Mouse (Mus musculus) hindbrain, postnatal 0 days (tissue): ENCODE measurements at regions not wholly inside any gene's neighbourhood (a gene's known extent, or its start where the extent isn't known, plus 50 kb on each side); places are given as distances from the start of the nearest gene placed in this dataset.
"Not testable (repeated sequence)": the region's sequence is repeated elsewhere in the genome, so short reads cannot be mapped to it uniquely, and the experiment has no call there.

ENCODE experiments used
- ATAC-seq: fragments of 200-750 bp; cut with Nextera tagmentation; 2 replicates; pipeline ENCODE4 v1.8.0; 2017; ENCODE audit warnings: mild to moderate bottlenecking, moderate TSS enrichment, moderate library complexity
- DNase-seq: peaks from one replicate; pipeline ENCODE4 v3.0.0-alpha.2; 2015; ENCODE audit warnings: low spot score
- H3K27ac ChIP-seq: fragments of 300-500 bp; sonication (generic); 2 replicates; pipeline ENCODE4 v1.5.1; 2014; ENCODE audit warnings: mild to moderate bottlenecking
- H3K27me3 ChIP-seq: fragments of 300-500 bp; sonication (generic); 2 replicates; pipeline ENCODE4 v1.6.1; 2014; ENCODE audit warnings: low read length, mixed read lengths; ENCODE audit not compliant: insufficient read depth
- H3K36me3 ChIP-seq: fragments of 300-500 bp; sonication (generic); 2 replicates; pipeline ENCODE4 v1.6.1; 2014; ENCODE audit warnings: low read length, mixed read lengths; ENCODE audit not compliant: insufficient read depth
- H3K4me1 ChIP-seq: fragments of 300-500 bp; sonication (generic); 2 replicates; pipeline ENCODE4 v1.6.1; 2014; ENCODE audit warnings: antibody characterized with exemption, low read length, mixed read lengths; ENCODE audit not compliant: insufficient read depth
- H3K4me2 ChIP-seq: fragments of 300-500 bp; sonication (generic); 2 replicates; pipeline ENCODE4 v1.6.1; 2014; ENCODE audit warnings: low read depth, mild to moderate bottlenecking, low read length, moderate library complexity, mixed read lengths
- H3K4me3 ChIP-seq: fragments of 300-500 bp; sonication (generic); 2 replicates; pipeline ENCODE4 v1.5.1; 2014; ENCODE audit warnings: low read length
- H3K9ac ChIP-seq: fragments of 300-500 bp; sonication (generic); replicated peaks from 2 replicates; pipeline ENCODE4 v1.6.1; 2014; ENCODE audit warnings: mild to moderate bottlenecking, low read length, moderate library complexity, mixed read lengths
- H3K9me3 ChIP-seq: fragments of 300-500 bp; sonication (generic); 2 replicates; pipeline ENCODE4 v1.6.1; 2016; ENCODE audit warnings: low read length, mixed read lengths
- CTCF ChIP-seq: IDR thresholded peaks from 2 replicates; pipeline ENCODE4 v1.5.1; 2016; ENCODE audit warnings: antibody characterized with exemption, control low read depth, low read depth
- WGBS: fragments of 180-500 bp; shearing (Covaris S2); extraction: QIAGEN DNeasy Blood & Tissue Kit; methylation state at CpG from one replicate; pipeline ENCODE4 v1.1.7; 2014; 5-methylcytosine and 5-hydroxymethylcytosine counted together

DNA sequence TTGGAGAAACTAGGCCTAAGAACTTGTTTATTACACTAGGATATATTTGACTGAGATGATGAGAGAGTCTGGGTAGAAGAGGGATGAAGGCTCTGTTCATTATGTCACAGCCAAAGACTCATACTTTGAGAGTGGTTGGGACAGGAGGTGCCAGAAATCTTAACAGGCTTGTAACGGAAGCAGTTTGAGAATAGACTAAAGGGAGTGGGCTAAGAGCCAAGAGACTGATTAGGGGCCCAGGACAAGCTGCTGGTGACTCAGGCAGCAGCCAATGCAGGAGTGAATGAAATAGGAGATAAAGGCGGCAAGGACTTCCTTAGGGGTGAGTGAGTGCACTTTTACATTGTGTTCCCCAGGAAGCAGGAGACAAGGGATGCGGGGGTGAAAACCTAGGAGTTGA, 127.2 kb upstream of the Dpp6 start:
- DNase-seq (peak; percentile 5), ATAC-seq (no peak)
- no peak overlapping the region for H3K4me3 ChIP-seq
- H3K27me3 ChIP-seq: no peaks in the 10 kb centered on the region
- TF ChIP-seq CTCF: no peak
- no peak overlapping the region for H3K9ac ChIP-seq
- H3K4me1 ChIP-seq: no peaks in the 10 kb centered on the region
- H3K9me3 ChIP-seq: no peaks in the 10 kb centered on the region
- no peak overlapping the region for H3K27ac ChIP-seq
- WGBS: 37% methylated on average over 3 of the region's 3 CpGs
- no peaks in the 10 kb centered on the region for H3K36me3 ChIP-seq
- H3K4me2 ChIP-seq: no peak overlapping the region

DNA sequence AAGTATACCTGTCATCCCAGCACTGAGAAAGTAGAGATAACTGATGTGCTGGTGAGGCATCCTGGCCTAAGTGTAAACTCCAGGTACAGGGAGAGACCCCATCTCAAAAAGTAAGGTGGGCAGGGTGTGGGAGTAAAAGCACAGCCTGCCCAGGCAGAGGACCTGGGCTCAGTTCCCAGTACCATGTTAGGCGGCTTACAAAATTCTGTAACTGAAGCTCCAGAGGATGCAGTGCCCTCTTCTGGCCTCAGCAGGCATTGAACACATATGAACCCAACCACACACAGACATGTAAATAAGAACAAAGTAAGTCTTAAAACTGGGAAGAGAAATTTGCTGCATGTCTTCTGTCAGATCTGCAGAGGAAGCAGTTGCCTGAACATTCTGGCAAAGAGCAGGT, 125.9 kb upstream of the Dpp6 start:
- no peaks in the 10 kb centered on the region for H3K9me3 ChIP-seq
- H3K36me3 ChIP-seq: no peaks in the 10 kb centered on the region
- no peak overlapping the region for H3K4me2 ChIP-seq
- no peaks in the 10 kb centered on the region for H3K27me3 ChIP-seq
- DNase-seq (no peak), ATAC-seq (no peak)
- no peak overlapping the region for H3K9ac ChIP-seq
- H3K27ac ChIP-seq: no peak overlapping the region
- no peaks in the 10 kb centered on the region for H3K4me1 ChIP-seq
- no peak for TF ChIP-seq CTCF
- no peak overlapping the region for H3K4me3 ChIP-seq
- WGBS: 93% methylated on average over 1 of the region's 1 CpGs

DNA sequence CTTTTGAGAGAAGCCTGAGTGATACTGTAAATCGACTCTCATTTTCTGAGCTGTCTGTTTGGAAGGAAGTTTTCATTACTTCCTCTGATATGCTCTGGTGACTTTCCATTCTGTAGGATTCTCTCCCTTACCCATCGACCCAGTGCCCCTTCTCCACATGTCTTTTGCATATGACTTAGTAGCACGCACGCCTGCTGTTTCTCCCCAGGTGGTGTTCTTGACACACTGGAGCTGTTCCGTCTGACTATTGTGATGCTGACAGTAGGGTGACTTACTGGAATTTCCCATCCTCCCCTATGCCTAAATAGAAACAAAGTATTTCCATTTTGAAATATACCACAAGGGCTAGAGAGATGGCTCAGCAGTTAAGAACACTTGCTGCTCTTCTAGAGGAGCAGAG, 125.0 kb upstream of the Dpp6 start:
- H3K36me3 ChIP-seq: no peaks in the 10 kb centered on the region
- no peaks in the 10 kb centered on the region for H3K9me3 ChIP-seq
- no peak for ATAC-seq
- H3K4me1 ChIP-seq: no peaks in the 10 kb centered on the region
- no peak overlapping the region for H3K4me3 ChIP-seq
- no peak overlapping the region for H3K4me2 ChIP-seq
- no peak for DNase-seq
- H3K27ac ChIP-seq: no peak overlapping the region
- 19% methylated on average over 5 of the region's 5 CpGs for WGBS
- no peaks in the 10 kb centered on the region for H3K27me3 ChIP-seq
- H3K9ac ChIP-seq: no peak overlapping the region
- TF ChIP-seq CTCF: no peak

DNA sequence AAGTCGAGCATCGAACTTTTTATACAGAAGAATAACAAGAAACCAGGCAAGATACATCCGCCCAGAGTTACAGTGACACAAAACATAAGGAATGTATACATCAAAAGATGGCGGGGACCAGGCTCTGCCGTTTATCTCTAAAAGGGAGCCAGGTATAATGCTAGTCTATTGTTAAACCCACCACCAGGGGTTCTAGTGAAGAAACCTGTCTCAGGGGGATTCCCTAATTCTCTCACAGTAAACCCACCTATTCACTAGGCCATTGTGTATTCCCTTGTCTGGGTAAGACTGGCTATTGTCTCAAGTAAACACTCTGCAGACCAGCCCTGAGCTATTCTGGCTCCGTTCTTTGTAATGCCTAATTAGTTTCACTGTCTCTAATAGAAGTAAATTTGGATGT, 113.4 kb upstream of the Dpp6 start:
- H3K4me3 ChIP-seq, H3K9me3 ChIP-seq, H3K36me3 ChIP-seq, DNase-seq, ATAC-seq, H3K4me1 ChIP-seq, H3K27me3 ChIP-seq, H3K9ac ChIP-seq, H3K4me2 ChIP-seq, H3K27ac ChIP-seq: not testable (repeated sequence)
- 69% methylated on average over 6 of the region's 6 CpGs for WGBS

DNA sequence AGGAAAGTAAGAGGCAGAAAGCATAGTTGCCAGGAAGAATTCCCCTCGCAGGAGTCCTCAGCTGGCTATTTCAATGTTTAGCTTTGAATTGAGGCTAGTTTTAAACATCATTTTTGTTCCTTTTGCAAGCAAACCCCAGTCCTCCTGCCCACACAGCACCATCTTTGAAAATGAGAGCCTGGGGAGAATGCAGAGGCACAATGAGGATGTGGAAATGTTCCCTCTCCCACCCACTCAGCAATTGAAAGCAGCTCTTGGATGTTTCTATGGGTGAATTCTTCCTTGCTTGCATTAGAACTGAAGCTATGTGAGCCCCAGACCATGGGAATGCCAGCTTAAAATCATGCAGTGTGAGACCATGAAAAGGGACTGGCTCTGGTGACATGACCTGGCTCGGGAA, 109.3 kb upstream of the Dpp6 start:
- no peak overlapping the region for H3K9ac ChIP-seq
- H3K4me2 ChIP-seq: no peak overlapping the region
- no peak for ATAC-seq
- H3K4me3 ChIP-seq: no peak overlapping the region
- no peak for DNase-seq
- H3K27me3 ChIP-seq: no peaks in the 10 kb centered on the region
- no peak overlapping the region for H3K27ac ChIP-seq
- no peak for TF ChIP-seq CTCF
- WGBS: 77% methylated on average over 2 of the region's 2 CpGs
- no peaks in the 10 kb centered on the region for H3K9me3 ChIP-seq
- H3K36me3 ChIP-seq: no peaks in the 10 kb centered on the region
- no peaks in the 10 kb centered on the region for H3K4me1 ChIP-seq

DNA sequence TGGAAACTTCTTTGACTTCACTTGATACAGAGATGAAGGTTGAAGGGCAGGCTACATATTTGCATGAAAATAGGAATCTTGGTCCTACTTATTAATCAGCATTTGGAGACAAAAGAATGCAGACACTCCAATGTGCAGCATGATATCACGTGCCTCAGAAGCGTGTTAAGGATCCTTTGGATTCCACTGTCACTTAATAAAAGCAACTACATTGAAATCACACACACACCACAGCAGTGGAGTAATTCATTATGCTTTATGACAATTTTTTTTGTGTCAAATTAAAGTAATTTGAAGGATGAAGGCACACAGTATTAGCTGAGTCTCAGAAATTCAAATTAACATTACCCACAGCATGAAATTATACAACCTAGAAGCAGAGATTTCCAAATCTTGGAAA, 92.5 kb upstream of the Dpp6 start:
- DNase-seq: no peak
- WGBS: 45% methylated on average over 2 of the region's 2 CpGs
- Histone ChIP-seq H3K9ac (no peak overlapping the region), H3K4me3 (no peak overlapping the region), H3K9me3 (no peaks in the 10 kb centered on the region), H3K4me1 (no peaks in the 10 kb centered on the region), H3K27ac (no peak overlapping the region), H3K36me3 (no peaks in the 10 kb centered on the region), H3K27me3 (no peaks in the 10 kb centered on the region), H3K4me2 (no peak overlapping the region)
- no peak for TF ChIP-seq CTCF
- no peak for ATAC-seq

DNA sequence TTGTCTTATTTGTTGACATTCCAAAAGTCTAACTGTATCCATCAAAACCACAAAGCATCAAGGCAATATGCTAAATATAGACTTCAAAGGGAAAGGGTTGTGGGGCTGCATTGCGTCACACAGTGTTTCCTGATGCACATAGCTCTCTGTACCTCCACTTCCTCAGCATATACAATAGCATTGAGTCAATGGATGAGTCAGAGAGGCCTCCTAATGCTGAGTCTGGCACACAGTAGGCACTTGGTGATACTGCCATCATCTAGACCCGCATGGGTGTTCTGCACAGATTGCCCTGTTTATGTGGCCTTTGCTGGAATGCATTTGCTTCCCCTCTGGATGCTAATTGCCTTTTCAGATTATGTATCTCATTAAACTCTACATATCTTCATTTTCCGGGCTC, 91.0 kb upstream of the Dpp6 start:
- no peak for TF ChIP-seq CTCF
- Histone ChIP-seq H3K4me1 (no peaks in the 10 kb centered on the region), H3K4me3 (no peak overlapping the region), H3K27me3 (no peaks in the 10 kb centered on the region), H3K27ac (no peak overlapping the region), H3K9me3 (no peaks in the 10 kb centered on the region), H3K4me2 (no peak overlapping the region), H3K9ac (no peak overlapping the region), H3K36me3 (no peaks in the 10 kb centered on the region)
- WGBS: 73% methylated on average over 3 of the region's 3 CpGs
- no peak for ATAC-seq
- no peak for DNase-seq

DNA sequence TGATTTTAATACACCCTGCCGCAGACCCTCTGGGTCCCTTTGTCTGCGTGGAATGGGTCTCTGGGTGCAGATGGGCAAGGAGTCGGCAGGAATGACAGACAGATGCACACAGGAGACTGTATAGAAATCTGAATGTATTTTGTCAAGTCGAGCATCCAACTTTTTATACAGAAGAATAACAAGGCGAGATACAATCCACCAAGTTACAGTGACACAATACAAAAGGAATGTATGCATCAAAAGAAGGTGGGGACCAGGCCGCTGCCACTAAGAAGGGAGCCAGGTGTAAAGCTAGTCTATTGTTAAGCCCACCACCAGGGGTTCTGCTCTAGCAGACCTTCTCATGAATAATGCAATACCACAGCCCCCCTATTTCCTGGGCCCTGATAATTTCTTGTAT, 65.8 kb upstream of the Dpp6 start:
- ATAC-seq, DNase-seq, H3K36me3 ChIP-seq, H3K9me3 ChIP-seq, H3K4me3 ChIP-seq, H3K27me3 ChIP-seq, H3K4me1 ChIP-seq, H3K4me2 ChIP-seq, H3K27ac ChIP-seq, H3K9ac ChIP-seq: not testable (repeated sequence)
- 71% methylated on average over 6 of the region's 6 CpGs for WGBS

DNA sequence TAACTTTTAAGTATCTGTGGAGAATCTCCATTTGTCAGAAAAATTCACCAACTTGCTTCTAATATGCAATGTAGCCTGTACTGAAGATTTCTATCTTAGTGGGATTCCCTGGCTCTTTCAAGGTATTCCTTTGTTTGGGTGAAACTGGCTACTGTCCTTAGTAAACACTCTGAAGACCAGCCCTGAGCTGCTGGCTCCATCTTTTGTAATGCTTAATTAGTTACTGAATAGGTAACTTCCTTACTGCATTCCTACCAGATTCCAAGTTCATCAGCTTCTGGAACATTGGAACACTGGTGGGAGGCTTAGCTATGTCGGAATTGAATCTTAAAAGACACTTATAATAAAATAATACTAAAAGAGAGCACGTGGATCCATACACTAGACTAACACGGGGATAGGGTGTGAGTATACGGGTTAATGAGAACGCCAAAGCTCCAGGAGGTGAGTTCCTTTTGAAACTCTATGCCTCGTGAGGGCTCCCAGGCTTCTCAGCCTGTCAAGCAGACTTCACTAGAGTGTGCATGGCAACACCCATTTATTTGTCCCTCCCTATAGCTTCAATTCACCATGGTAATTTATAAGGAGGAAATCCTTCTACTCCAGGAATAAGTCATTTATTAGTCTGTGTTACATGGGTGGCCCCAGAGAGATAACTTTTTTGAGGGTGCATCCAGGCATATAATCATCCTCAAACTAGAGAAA, 65.2 kb upstream of the Dpp6 start:
- not testable (repeated sequence) for H3K27ac ChIP-seq, DNase-seq, H3K9me3 ChIP-seq, H3K4me1 ChIP-seq, H3K9ac ChIP-seq, H3K27me3 ChIP-seq, H3K4me3 ChIP-seq, H3K36me3 ChIP-seq, ATAC-seq, H3K4me2 ChIP-seq
- WGBS: 65% methylated on average over 6 of the region's 6 CpGs

DNA sequence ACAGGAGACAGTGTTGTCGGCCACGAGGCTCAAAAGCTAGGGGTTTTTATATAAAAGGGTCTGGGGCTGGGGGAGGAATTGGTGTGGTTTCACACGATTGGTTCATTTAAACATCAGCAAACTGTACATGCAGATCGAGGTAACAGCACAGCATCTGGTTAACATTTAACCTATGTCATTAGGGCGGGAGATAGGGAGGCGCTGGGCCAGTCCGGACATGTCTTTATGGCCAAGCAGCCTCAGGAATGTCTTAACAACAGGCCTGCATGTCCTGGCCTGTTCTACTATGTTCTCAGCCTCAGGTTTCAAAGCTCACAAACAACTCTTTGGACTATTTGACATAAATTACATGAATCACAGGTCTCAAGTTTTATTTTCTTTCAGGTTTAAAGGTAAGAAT, 62.9 kb upstream of the Dpp6 start:
- not testable (repeated sequence) for ATAC-seq
- 82% methylated on average over 7 of the region's 7 CpGs for WGBS

More for the DNA sequence above, 62.9 kb upstream of the Dpp6 start:
- not testable (repeated sequence) for H3K4me2 ChIP-seq, H3K36me3 ChIP-seq, DNase-seq, H3K9ac ChIP-seq, H3K4me1 ChIP-seq, H3K27ac ChIP-seq, H3K4me3 ChIP-seq, H3K27me3 ChIP-seq, H3K9me3 ChIP-seq
